Mouse (Mus musculus): ENCODE results near the gene Npepps. TPM values are rescaled to one million over a fixed set of nuclear protein-coding genes. Genes with fewer than 3 reads are reported as not detected.

Npepps gene
- polyA plus RNA-seq, 1 experiment from 2014 or later, result 101 TPM

GRCm38 (mm10) chr11:97302231-97302781 lies 21.9 kb upstream of the Npepps start:
- no peaks in the 10 kb centered on the region for H3K9me3 ChIP-seq (ENCODE audit: control insufficient read depth, low read depth, low read length)
- H3K4me1 ChIP-seq (ENCODE audit: control insufficient read depth, insufficient read depth, low read length), result peaks cover 2% of the 10 kb centered on the region; the same call in 1 of the 2 replicates
- H3K9ac ChIP-seq (replicated peaks; ENCODE audit: low read depth, low read length), result no peak overlapping the region
- H3K4me3 ChIP-seq (ENCODE audit: low read depth, low read length), result no peak overlapping the region
- no peak overlapping the region for H3K4me2 ChIP-seq (replicated peaks; ENCODE audit: low read depth, low read length)
- no peaks in the 10 kb centered on the region for H3K36me3 ChIP-seq (ENCODE audit: control insufficient read depth, insufficient read depth, low read length)
- H3K27ac ChIP-seq (ENCODE audit: low read length), result peak overlapping the region; percentile 78; the same call in 1 of the 2 replicates
- 24% methylated on average over 7 of the region's 7 CpGs for WGBS
- H3K27me3 ChIP-seq (ENCODE audit: control insufficient read depth, insufficient read depth, low read length), result no peaks in the 10 kb centered on the region
- peak; percentile 18; the same call in 1 of the 2 replicates for ATAC-seq (ENCODE audit: insufficient number of reproducible peaks, insufficient read depth, low FRiP score, low read depth)

DNA sequence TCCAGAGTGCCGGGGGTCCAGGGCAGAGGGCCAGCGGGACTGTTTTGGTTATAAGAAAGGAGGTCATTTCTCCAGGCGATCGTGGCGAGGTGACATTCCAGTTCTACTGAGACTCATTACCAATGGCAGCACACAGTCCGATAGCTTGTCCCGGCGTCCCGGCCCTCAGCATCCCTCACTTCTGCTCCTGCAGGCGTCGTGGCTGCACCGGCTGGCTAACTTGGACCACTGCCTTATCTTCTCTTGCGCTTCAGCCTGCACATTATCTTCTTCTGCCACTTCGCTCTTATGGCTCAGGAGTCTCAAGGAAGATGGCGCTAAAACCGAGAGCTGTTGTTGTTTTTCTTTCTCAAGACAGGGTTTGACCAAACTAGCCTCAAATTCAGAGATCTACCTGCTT lies 21.0 kb upstream of the Npepps start:
- Histone ChIP-seq H3K27me3 (ENCODE audit: control insufficient read depth, insufficient read depth, low read length) (no peaks in the 10 kb centered on the region), H3K36me3 (ENCODE audit: control insufficient read depth, insufficient read depth, low read length) (no peaks in the 10 kb centered on the region), H3K4me3 (ENCODE audit: low read depth, low read length) (no peak overlapping the region), H3K4me1 (ENCODE audit: control insufficient read depth, insufficient read depth, low read length) (peaks cover 2% of the 10 kb centered on the region; the same call in 1 of the 2 replicates), H3K27ac (ENCODE audit: low read length) (no peak overlapping the region), H3K4me2 (replicated peaks; ENCODE audit: low read depth, low read length) (no peak overlapping the region), H3K9me3 (ENCODE audit: control insufficient read depth, low read depth, low read length) (no peaks in the 10 kb centered on the region), H3K9ac (replicated peaks; ENCODE audit: low read depth, low read length) (no peak overlapping the region)
- ATAC-seq (ENCODE audit: insufficient number of reproducible peaks, insufficient read depth, low FRiP score, low read depth), result no peak
- WGBS, result 84% methylated on average over 16 of the region's 16 CpGs

- H3K4me1 ChIP-seq (ENCODE audit: control insufficient read depth, insufficient read depth, low read length), result peaks cover 2% of the 10 kb centered on the region; the same call in 1 of the 2 replicates
- H3K27ac ChIP-seq (ENCODE audit: low read length), result no peak overlapping the region
- H3K9me3 ChIP-seq (ENCODE audit: control insufficient read depth, low read depth, low read length), result no peaks in the 10 kb centered on the region
- H3K4me3 ChIP-seq (ENCODE audit: low read depth, low read length), result no peak overlapping the region
- no peak overlapping the region for H3K9ac ChIP-seq (replicated peaks; ENCODE audit: low read depth, low read length)
- no peak overlapping the region for H3K4me2 ChIP-seq (replicated peaks; ENCODE audit: low read depth, low read length)
- H3K27me3 ChIP-seq (ENCODE audit: control insufficient read depth, insufficient read depth, low read length), result no peaks in the 10 kb centered on the region
- no peak for ATAC-seq (ENCODE audit: insufficient number of reproducible peaks, insufficient read depth, low FRiP score, low read depth)
- 84% methylated on average over 2 of the region's 2 CpGs for whole genome bisulfite sequencing
- H3K36me3 ChIP-seq (ENCODE audit: control insufficient read depth, insufficient read depth, low read length), result no peaks in the 10 kb centered on the region
These were observed 19.5 kb upstream of the Npepps start for GRCm38 (mm10) chr11:97299939-97300338.

GRCm38 (mm10) chr11:97296542-97296941 lies 16.1 kb upstream of the Npepps start:
- Histone ChIP-seq H3K36me3 (ENCODE audit: control insufficient read depth, insufficient read depth, low read length) (no peaks in the 10 kb centered on the region), H3K27ac (ENCODE audit: low read length) (no peak overlapping the region), H3K9me3 (ENCODE audit: control insufficient read depth, low read depth, low read length) (no peaks in the 10 kb centered on the region), H3K4me2 (replicated peaks; ENCODE audit: low read depth, low read length) (no peak overlapping the region), H3K4me1 (ENCODE audit: control insufficient read depth, insufficient read depth, low read length) (no peaks in the 10 kb centered on the region; the same call in 1 of the 2 replicates), H3K9ac (replicated peaks; ENCODE audit: low read depth, low read length) (no peak overlapping the region), H3K4me3 (ENCODE audit: low read depth, low read length) (no peak overlapping the region), H3K27me3 (ENCODE audit: control insufficient read depth, insufficient read depth, low read length) (no peaks in the 10 kb centered on the region)
- no peak for ATAC-seq (ENCODE audit: insufficient number of reproducible peaks, insufficient read depth, low FRiP score, low read depth)
- 86% methylated on average over 3 of the region's 4 CpGs for WGBS

DNA sequence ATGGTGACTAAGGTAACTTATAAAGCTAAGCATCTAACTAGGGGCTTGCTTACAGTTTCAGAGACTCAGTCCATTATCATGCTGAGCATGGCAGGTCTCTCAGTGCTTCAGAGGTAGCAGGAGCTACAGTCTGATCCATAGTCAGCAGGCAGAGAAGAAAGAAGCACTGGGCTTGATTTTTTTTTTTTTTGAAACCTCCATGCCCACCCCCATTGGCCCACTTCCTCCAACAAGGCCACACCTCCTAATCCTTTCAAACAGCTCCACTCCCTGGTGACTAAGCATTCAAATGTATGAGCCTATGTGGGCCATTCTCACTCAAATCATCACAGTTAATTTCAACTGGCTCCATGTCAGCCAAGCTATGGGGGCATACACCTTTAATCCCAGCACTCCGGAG lies 12.3 kb upstream of the Npepps start:
- Histone ChIP-seq H3K9me3 (ENCODE audit: control insufficient read depth, low read depth, low read length) (no peaks in the 10 kb centered on the region), H3K27ac (ENCODE audit: low read length) (no peak overlapping the region), H3K9ac (replicated peaks; ENCODE audit: low read depth, low read length) (no peak overlapping the region), H3K4me3 (ENCODE audit: low read depth, low read length) (no peak overlapping the region), H3K36me3 (ENCODE audit: control insufficient read depth, insufficient read depth, low read length) (no peaks in the 10 kb centered on the region), H3K4me1 (ENCODE audit: control insufficient read depth, insufficient read depth, low read length) (no peaks in the 10 kb centered on the region), H3K4me2 (replicated peaks; ENCODE audit: low read depth, low read length) (no peak overlapping the region), H3K27me3 (ENCODE audit: control insufficient read depth, insufficient read depth, low read length) (no peaks in the 10 kb centered on the region)
- WGBS, result 90% methylated on average over 1 of the region's 1 CpGs
- ATAC-seq (ENCODE audit: insufficient number of reproducible peaks, insufficient read depth, low FRiP score, low read depth), result no peak

DNA sequence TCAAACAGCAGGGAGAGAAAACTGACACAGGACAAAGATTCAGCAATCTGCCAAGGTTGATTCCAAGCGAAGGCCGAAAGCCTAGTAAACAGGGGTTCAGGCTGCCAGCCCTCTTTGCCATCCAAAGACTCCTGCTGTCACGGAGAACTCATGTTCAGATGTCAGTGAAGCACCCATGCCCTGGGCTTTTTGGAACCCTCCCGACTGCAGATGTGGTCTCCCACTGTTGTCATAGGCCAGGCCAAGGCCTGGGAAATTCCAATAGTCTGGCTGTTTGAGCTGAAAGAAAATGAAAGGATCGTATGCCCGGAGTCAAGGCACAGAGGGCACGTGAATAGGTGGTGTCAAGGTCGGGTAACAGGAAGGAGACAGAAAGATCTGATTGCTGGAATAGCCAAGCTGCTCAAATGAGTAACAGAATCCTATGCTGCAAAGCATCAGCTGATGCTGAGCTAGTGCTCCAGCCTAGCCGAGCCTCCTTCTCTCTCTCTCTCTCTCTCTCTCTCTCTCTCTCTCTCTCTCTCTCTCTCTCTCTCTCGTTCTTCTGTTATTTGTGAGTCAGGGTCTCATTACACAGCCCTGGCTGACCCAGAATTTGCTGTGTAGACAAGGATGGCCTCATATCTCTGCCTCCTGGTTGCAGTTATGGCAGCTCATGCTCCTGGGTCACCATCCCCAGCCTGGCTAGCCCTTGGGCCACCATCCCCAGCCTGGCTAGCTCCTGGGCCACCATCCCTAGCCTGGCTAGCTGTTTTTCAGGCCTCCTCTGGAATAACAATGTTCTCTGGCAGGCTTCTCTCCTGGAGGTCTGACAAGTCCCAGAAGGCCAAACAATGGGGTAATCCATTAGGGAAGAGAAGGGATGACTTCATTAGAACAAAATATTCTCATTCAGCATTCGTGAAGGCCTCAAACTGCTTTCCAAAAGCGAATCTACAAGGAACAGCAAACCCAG lies 9.1 kb upstream of the Npepps start:
- no peak for ATAC-seq (ENCODE audit: insufficient number of reproducible peaks, insufficient read depth, low FRiP score, low read depth)
- H3K4me3 ChIP-seq (ENCODE audit: low read depth, low read length), result no peak overlapping the region
- no peak overlapping the region for H3K9ac ChIP-seq (replicated peaks; ENCODE audit: low read depth, low read length)
- H3K36me3 ChIP-seq (ENCODE audit: control insufficient read depth, insufficient read depth, low read length), result no peaks in the 10 kb centered on the region
- no peaks in the 10 kb centered on the region for H3K9me3 ChIP-seq (ENCODE audit: control insufficient read depth, low read depth, low read length)
- no peak overlapping the region for H3K4me2 ChIP-seq (replicated peaks; ENCODE audit: low read depth, low read length)
- WGBS, result 54% methylated on average over 12 of the region's 12 CpGs
- no peaks in the 10 kb centered on the region for H3K4me1 ChIP-seq (ENCODE audit: control insufficient read depth, insufficient read depth, low read length)
- no peaks in the 10 kb centered on the region for H3K27me3 ChIP-seq (ENCODE audit: control insufficient read depth, insufficient read depth, low read length)
- H3K27ac ChIP-seq (ENCODE audit: low read length), result no peak overlapping the region

GRCm38 (mm10) chr11:97287643-97288042 lies 7.2 kb upstream of the Npepps start:
- ATAC-seq (ENCODE audit: insufficient number of reproducible peaks, insufficient read depth, low FRiP score, low read depth), result no peak
- H3K4me3 ChIP-seq (ENCODE audit: low read depth, low read length), result no peak overlapping the region
- no peak overlapping the region for H3K4me2 ChIP-seq (replicated peaks; ENCODE audit: low read depth, low read length)
- H3K36me3 ChIP-seq (ENCODE audit: control insufficient read depth, insufficient read depth, low read length), result no peaks in the 10 kb centered on the region
- H3K27ac ChIP-seq (ENCODE audit: low read length), result no peak overlapping the region
- no peaks in the 10 kb centered on the region for H3K4me1 ChIP-seq (ENCODE audit: control insufficient read depth, insufficient read depth, low read length)
- H3K27me3 ChIP-seq (ENCODE audit: control insufficient read depth, insufficient read depth, low read length), result no peaks in the 10 kb centered on the region
- no peaks in the 10 kb centered on the region for H3K9me3 ChIP-seq (ENCODE audit: control insufficient read depth, low read depth, low read length)
- H3K9ac ChIP-seq (replicated peaks; ENCODE audit: low read depth, low read length), result no peak overlapping the region

- WGBS, result 38% methylated on average over 6 of the region's 6 CpGs
- Histone ChIP-seq H3K36me3 (ENCODE audit: control insufficient read depth, insufficient read depth, low read length) (no peaks in the 10 kb centered on the region), H3K4me1 (ENCODE audit: control insufficient read depth, insufficient read depth, low read length) (no peaks in the 10 kb centered on the region), H3K9me3 (ENCODE audit: control insufficient read depth, low read depth, low read length) (no peaks in the 10 kb centered on the region), H3K27ac (ENCODE audit: low read length) (no peak overlapping the region), H3K27me3 (ENCODE audit: control insufficient read depth, insufficient read depth, low read length) (no peaks in the 10 kb centered on the region), H3K4me3 (ENCODE audit: low read depth, low read length) (no peak overlapping the region), H3K9ac (replicated peaks; ENCODE audit: low read depth, low read length) (no peak overlapping the region), H3K4me2 (replicated peaks; ENCODE audit: low read depth, low read length) (no peak overlapping the region)
- ATAC-seq (ENCODE audit: insufficient number of reproducible peaks, insufficient read depth, low FRiP score, low read depth), result no peak
These were observed 6.5 kb upstream of the Npepps start for GRCm38 (mm10) chr11:97286973-97287372.

Measured in stomach, embryonic 14.5 days (tissue).